Mouse (Mus musculus): ENCODE results near the gene Teddm2. TPM values are rescaled to one million over a fixed set of nuclear protein-coding genes. Genes with fewer than 3 reads are reported as not detected.
A peak's percentile ranks its signal among the peaks of the same experiment; 100 is the strongest.

Teddm2 gene
- 1 to 10 TPM; 1.8 to 2.6 TPM for total RNA-seq (2021)

DNA sequence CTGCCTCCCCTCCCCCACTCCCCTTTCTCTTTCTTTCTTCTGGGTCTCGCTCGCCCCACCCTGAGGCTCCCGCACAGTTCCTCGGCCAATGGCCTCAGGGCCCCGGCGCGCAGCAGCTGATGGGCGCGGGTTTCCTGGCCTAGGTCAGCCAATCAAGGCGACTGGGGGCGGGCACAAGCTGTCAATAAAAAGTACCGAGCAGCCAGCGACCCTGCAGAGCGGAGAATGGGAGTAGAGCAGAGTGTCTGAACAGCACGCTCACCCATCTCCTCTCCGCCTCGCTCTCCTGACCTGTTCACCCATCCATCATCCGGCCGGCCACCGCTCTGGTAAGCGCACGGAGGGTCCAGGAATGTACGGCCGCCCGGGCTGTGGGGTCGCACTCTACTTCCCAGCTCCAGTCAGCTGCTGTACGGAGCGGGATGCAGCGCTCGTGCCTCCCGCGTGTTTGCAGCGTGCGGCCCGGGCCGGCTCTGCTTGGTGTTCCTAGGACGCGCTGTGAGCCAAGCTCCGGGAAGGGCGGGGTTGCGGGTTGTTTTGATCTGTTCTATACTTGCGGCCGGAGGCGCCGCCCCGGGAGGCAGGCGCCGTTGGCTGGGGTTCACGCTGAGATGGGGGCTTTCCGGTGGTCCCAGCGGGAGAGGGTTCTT is at the start of gene Teddm2, which contains the start of gene Glul:
Teddm2 (minus strand) TSS at position 498 of the 650 bp plus-strand sequence.
Glul (plus strand) TSS at position 214 of the 650 bp plus-strand sequence.
- peak; percentile 97 to 98 for DNase-seq (ENCODE audit: extremely low spot score in 1 of 2, low spot score in 2 of 2)
- intact Hi-C loops (cut with DNase I), result loop anchor here (2.0 to 5.0 kb wide), 3 partner anchors 133 to 827 kb away; no protein-coding TSS in a partner anchor

- intact Hi-C loops (cut with DNase I), result no loop called here
- no peak for DNase-seq (ENCODE audit: extremely low spot score in 1 of 2, low spot score in 2 of 2)
Measured at GRCm38 (mm10) chr1:153947837-153948236, 47.8 kb upstream of the Teddm2 start.

DNA sequence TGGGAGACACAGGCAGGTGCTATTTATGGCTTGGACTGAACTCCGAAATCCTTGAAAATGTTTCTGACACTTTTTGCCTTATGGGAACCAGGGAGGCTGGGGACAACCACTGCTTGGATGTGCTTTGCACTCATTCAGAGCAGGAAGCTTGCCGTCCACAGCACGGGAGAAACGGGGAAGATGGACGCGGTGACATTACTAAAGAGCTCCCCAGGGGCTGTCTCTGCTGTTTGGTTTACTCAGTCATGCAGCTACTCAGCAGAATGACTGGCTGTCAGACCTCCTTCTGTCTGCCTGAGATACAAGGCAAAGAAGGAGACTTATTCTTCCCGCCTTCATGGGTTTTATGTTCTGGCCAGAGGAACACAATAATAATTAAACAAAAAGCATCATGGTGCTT is 46.9 kb upstream of the Teddm2 start:
- intact Hi-C loops (cut with DNase I), result no loop called here

DNA sequence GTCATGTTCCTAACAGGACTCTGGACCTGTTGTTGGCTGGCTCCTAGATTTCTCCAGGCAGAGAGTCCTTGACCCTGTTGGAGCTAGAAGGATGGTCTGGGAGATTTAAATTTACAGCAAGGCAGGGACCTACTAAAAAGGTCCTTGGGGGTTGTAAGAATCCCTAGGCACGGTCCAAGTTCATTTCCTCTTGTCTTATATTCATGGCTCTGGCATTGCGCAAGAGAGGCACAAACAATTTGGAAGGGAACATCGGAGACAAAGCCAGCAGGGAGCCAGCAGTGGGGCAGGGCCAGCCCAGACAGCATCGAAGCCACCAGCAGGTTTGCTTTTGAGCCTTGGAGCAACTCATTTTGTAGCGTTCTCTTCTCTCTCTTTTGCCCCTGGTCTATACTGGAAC is 45.2 kb upstream of the Teddm2 start:
- intact Hi-C loops (cut with DNase I), result no loop called here
- DNase-seq (ENCODE audit: extremely low spot score in 1 of 2, low spot score in 2 of 2), result no peak

More for the DNA sequence above, 46.9 kb upstream of the Teddm2 start:
- DNase-seq (ENCODE audit: extremely low spot score in 1 of 2, low spot score in 2 of 2), result no peak

DNA sequence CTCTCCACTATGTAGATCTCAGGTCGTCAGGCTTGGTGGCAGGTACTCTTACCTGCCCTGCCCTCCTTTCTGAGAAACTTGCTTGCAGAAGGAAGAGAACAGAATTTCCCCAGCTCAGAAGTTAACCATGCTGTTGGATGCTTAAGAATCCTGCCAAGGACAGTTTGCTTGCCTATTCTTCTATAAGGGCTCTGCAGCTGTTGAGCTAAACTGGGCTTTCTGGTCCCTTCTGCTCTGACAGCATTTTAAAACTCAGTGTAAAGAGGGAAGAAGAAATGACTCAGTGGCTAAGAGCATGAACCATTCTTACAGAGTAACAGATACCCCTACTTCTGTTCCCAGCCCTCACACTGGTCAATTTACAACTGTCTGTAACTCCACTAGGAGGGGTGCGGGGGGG is 41.0 kb upstream of the Teddm2 start:
- intact Hi-C loops (cut with DNase I), result no loop called here
- peak in 1 of 2 experiments; percentile 37 for DNase-seq (ENCODE audit: extremely low spot score in 1 of 2, low spot score in 2 of 2)

DNA sequence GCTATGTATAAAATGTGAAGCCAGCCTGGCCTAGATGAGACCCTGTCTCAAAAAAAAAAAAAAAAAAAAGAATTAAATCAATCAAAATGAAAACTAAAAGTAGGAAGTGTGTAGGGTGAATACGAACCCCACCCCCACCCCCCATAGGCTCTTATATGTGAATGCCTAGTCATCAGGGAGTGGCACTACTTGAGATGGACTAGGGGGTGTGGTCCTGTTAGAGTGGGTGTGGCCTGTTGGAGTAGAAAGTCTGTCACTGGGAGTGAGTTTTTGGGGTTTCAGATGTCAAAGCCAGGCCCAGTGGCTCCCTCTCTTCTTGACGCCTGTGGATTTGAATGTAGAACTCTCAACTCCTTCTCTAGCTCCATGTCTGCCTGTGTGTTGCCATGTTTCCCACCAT is 37.0 kb upstream of the Teddm2 start:
- intact Hi-C loops (cut with DNase I), result no loop called here

GRCm38 (mm10) chr1:153935844-153936380 is 35.9 kb upstream of the Teddm2 start:
- intact Hi-C loops (cut with DNase I), result no loop called here
- no peak for DNase-seq (ENCODE audit: extremely low spot score in 1 of 2, low spot score in 2 of 2)

More for the DNA sequence above, 37.0 kb upstream of the Teddm2 start:
- no peak for DNase-seq (ENCODE audit: extremely low spot score in 1 of 2, low spot score in 2 of 2)

DNA sequence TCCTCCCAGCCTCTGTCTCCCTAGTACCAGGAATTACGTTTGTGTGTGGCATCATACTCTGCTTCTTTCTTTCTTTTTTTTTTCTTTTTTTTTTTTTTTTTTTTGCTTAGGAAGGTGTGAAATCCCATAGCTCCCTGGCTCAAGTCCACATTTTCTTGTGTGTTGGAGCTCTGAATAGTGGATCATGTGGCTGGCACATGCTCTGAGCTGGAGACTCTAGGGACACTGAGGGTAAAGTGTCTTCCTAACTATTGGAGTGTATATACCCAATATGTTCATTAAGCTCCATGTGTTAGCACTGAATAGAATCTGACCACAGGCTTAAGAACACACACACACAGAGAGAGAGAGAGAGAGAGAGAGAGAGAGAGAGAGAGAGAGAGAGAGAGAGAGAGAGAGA is 33.7 kb upstream of the Teddm2 start:
- intact Hi-C loops (cut with DNase I), result no loop called here

DNA sequence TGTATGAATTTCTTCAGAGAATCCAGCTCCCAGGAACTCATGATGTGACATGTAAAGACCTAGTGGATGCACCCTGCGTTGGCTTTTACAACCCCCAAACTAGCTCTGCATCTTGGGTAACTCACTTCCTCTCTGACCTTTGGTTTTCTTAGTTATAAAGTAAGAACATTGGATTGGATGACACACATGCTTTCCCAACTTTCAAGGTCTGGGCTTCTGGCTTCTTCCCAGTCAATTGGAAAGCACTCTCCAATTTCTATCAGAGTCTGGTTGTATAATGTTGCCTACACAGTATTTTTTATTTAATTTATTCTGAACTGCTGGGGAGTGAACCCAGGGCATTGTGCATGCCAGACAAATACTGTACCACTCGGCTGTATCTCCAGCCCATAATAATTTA is 30.4 kb upstream of the Teddm2 start:
- no peak for DNase-seq (ENCODE audit: extremely low spot score in 1 of 2, low spot score in 2 of 2)
- intact Hi-C loops (cut with DNase I), result no loop called here

More for the DNA sequence above, 33.7 kb upstream of the Teddm2 start:
- DNase-seq (ENCODE audit: extremely low spot score in 1 of 2, low spot score in 2 of 2), result no peak

GRCm38 (mm10) chr1:153924395-153925385 is 24.7 kb upstream of the Teddm2 start:
- DNase-seq (ENCODE audit: extremely low spot score in 1 of 2, low spot score in 2 of 2), result no peak
- intact Hi-C loops (cut with DNase I), result no loop called here

DNA sequence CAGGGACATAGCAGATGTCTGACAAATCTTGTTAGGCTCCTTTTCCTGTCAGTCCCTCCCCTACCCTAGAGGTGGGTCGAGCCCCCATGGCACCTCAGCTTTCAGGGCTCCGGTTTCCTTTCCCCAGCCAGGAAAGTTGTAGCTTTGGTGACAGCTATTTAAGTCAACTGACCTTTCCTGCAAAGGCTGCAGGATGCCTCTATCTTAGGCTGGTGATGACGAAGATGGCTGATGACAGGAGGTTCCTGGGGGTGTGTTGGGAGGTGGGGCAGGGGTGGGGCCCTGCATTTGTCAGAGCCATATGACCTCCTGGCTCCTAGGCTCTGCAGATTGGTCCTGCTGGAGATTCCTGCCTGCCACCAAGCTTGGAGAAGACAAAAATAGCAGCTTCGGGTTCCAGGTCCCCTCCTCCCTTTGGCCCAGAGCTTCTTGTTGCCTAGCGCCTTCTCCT is 22.6 kb upstream of the Teddm2 start:
- intact Hi-C loops (cut with DNase I), result no loop called here
- no peak for DNase-seq (ENCODE audit: extremely low spot score in 1 of 2, low spot score in 2 of 2)

- intact Hi-C loops (cut with DNase I), result no loop called here
- DNase-seq (ENCODE audit: extremely low spot score in 1 of 2, low spot score in 2 of 2), result no peak
Measured at GRCm38 (mm10) chr1:153921642-153922041, 21.6 kb upstream of the Teddm2 start.

GRCm38 (mm10) chr1:153918521-153919206 is 18.6 kb upstream of the Teddm2 start:
- intact Hi-C loops (cut with DNase I), result no loop called here
- no peak for DNase-seq (ENCODE audit: extremely low spot score in 1 of 2, low spot score in 2 of 2)

GRCm38 (mm10) chr1:153913869-153914268 is 13.8 kb upstream of the Teddm2 start:
- DNase-seq (ENCODE audit: extremely low spot score in 1 of 2, low spot score in 2 of 2), result no peak
- intact Hi-C loops (cut with DNase I), result no loop called here

DNA sequence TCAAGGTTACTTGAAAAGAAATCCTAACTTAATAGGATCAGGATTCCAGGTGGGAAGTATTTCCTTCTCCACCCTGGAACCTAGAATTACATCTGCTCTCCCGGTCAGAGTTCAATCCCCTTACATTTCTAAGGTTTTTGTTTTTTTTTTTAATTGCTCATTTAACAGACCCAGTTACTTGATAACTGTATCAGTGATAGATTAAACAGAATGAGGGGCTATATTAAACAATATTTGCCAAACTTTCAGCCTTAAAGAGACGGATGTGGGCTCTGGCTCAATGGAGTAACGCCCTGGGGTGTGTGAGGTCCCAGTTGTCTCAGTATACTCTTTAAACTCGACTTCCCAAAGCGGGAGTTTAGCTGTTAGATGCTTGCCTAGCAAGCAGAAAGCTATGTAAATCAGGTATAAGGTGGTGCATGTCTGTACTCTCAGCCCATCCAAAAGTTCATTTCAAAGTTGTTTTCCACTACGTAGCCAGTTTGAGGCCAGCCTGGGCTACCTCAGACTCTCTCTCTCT is 11.3 kb upstream of the Teddm2 start:
- no peak for DNase-seq (ENCODE audit: extremely low spot score in 1 of 2, low spot score in 2 of 2)
- intact Hi-C loops (cut with DNase I), result no loop called here

GRCm38 (mm10) chr1:153910423-153910822 is 10.4 kb upstream of the Teddm2 start:
- no peak for DNase-seq (ENCODE audit: extremely low spot score in 1 of 2, low spot score in 2 of 2)
- intact Hi-C loops (cut with DNase I), result no loop called here

- no peak for DNase-seq (ENCODE audit: extremely low spot score in 1 of 2, low spot score in 2 of 2)
- intact Hi-C loops (cut with DNase I), result no loop called here
Measured at GRCm38 (mm10) chr1:153909963-153910291, 9.9 kb upstream of the Teddm2 start.

DNA sequence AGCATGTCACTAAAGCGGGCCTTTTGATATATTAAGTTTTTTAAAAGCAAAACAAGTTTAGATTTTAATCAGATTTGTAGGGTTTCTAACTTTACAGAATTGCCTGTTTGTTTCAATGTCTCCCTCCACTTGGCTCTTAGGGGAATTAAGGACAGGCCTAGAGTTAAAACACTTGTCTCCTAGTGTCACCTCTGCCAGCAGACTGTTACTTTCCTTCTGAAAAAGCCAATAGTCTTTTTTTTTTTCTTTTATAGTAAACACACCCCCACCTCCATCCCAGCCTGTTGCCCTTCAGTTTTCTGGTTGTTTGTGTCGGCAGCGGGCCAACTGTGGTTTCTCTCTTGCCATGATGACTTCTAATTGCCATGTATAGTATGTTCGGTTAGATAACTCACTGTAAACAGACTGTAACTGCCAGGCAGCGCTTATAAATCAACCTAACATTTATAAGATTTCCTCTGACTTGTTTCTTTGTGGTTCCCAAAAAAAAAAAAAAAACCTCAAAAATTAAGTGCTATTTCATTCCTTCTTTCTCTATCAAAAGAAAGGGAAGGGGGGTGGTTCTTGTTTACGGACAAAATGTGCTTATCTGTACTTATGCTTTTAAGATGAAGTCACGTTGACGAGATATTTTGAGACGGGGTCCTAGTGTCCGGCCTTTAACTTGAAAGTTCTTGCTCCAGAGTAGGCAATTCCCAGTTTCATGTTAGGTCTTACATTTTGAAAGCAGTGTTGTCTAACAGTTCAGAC is 9.4 kb upstream of the Teddm2 start:
- DNase-seq (ENCODE audit: extremely low spot score in 1 of 2, low spot score in 2 of 2), result no peak
- intact Hi-C loops (cut with DNase I), result no loop called here

Data from left cerebral cortex, postnatal 10 days (tissue).